Mouse (Mus musculus) ES-Bruce4 (cell line): ENCODE results near the gene Pla2g5.

Source experiments
- CTCF ChIP-seq: IDR thresholded peaks from one replicate; pipeline ENCODE4 v1.8.1; 2011; ENCODE audit warnings: low read depth, low read length
- POLR2A ChIP-seq: IDR thresholded peaks from one replicate; pipeline ENCODE4 v1.8.1; 2011; ENCODE audit warnings: low read length; ENCODE audit not compliant: insufficient read depth

DNA sequence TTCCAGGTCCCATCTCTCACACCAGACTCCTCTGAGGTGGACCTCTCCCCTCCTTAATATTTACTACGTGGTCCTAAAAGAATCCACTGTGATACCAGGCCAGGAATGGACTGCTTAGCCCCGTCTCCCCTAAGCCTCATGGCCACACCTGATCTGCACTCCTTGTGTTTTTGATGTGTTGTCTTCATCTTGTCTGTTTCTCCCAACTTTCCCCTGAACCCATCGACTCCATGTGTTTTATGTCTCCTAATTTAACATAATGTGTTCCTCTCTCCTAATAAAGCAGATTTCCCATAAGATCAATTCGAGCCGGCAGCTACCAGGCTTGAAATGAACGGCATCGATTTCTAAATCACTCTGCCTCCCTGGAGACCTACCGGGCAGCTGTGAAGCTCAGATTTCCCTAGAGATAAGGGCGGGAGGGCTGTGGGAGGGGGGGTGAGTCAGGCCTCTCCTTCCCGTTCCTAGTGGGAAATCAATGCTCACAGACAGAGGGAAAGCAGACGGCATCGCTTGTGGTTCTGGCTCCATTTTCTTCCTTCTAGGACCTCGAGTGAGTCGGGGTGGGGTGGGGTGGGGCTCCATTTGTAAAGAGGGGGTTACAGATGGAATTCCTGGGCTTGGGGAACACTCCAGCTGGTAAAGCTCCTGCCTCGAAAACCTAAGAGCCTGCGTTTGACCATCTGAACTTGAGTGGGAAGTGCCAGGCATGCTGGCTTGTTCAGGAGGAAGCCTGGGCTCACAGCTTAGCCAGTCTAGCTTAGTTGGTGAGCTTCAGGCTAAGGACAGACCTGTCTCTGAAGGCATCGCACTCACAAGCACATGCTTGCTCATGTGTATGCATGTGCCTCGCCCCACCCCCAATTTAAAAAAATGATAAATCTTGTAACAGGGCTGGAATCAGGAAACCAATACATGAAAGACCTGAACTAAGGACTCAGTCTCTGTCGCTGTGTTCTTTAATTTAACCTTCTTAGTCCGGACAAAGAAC lies 85.6 kb downstream of the Pla2g5 start:
- no peak for TF ChIP-seq POLR2A
- TF ChIP-seq CTCF = no peak
